Mouse (Mus musculus) erythroid progenitor cell, adult 5-6 weeks (primary cell): ENCODE results near the gene Kremen2. TPM values are rescaled to one million over a fixed set of nuclear protein-coding genes. Genes with fewer than 3 reads are reported as not detected.
"Not testable (repeated sequence)": the region's sequence is repeated elsewhere in the genome, so short reads cannot be mapped to it uniquely, and the experiment has no call there.

Experiments used
- ATAC-seq: replicated peaks from 2 replicates; pipeline ENCODE4 v1.8.0; 2016; ENCODE audit warnings: moderate number of reproducible peaks, mild to moderate bottlenecking, moderate TSS enrichment, inconsistent platforms; ENCODE audit not compliant: poor library complexity, low FRiP score, severe bottlenecking
- total RNA-seq, 2 experiments: library from RNA; stranded (forward) in 1 of 2; stranded (reverse) in 1 of 2; fragments of 150-400 nt in 1 of 2; fragments of 186-747, 209-891 nt in 1 of 2; gene quantifications; 2 replicates each; pipeline versions ENCODE4 v1.2.3 to v1.2.4; 2015 to 2017; ENCODE audit warnings: low replicate concordance in 2 of 2

Kremen2 gene
- total RNA-seq (2015; ENCODE audit: low replicate concordance) (not detected in 2 replicates), total RNA-seq (2017; ENCODE audit: low replicate concordance) (not detected in 2 replicates)

DNA sequence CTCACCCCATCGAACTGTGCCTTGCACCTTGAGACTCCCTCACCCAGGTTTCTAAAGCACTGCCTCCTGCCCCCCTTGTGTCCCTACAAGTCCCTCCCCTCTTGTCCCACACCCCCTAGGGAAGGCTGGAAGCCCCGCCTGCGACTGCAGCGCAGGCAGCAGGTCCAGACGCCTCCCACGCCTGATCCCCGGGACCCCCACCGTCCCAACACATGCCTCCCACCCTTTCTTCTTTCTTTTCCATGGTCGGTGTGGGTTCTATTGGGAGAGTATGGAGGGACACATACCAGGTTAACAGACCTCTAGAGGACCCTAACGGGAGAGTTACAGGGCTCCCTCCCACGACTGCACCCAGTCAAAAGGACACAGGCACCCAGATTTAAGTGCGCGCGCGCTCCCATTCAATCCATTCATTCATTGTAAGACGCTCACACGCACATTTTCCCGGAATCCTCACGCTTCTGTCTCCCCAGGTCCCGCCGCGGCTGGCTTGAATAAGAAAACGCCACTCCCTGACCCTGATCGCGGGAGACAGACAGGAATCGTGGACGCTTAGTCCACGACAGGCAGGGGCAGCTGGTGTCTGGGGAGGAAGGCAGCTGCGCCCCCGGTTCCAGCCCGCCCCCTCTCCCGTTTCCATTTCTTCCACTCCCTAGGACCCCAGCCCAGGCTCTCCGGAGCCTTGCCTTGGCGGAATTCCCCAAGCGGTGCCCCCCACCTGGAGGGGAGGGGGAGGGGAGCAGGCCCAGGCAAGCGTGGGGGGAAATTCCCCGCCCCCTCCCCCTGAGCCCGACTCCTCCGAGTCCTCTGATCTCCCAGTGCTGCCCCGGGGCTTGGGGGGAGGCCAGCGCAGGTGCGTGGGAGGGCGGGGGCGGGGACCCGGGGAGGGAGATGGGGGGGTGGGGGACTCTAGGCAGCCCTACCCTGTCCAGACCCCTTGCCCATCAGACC lies at the start of gene Kremen2:
Kremen2 (minus strand) TSS at position 533 of the 951 bp plus-strand sequence.
- no peak for ATAC-seq

DNA sequence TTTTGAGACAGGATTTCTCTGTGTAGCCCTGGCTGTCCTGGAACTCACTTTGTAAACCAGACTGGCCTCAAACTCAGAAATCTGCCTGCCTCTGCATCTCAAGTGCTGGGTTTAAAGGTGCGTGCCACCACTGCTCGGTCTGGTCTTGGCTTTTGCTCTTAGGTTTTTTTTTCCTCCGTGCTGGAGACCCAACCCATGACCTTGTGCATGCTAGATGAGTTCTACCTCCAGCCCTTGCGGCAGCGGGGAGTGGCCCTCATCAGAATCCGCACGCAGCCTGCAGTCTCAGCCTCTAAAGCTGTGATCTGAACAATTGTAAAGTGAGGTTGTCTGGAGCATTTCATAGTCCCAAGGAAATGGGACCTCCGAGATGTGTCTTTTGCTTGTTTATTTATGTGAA lies 49.7 kb upstream of the Kremen2 start:
- no peak for ATAC-seq

DNA sequence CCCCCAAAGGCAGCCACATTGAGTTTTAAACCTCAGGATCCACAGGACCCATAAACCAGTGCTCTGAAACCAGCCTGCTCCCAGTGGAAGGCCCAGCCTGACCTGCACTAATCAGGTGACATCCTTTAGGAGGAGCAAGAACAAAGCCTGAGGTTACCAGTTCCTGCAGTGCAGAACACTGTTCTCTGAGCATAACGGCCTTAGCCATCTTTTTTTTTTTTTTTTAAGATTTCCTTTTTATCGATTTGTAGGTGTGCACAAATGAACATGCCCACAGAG lies 45.4 kb upstream of the Kremen2 start:
- 0 out of 2 replicates have a peak, but pooled peaks have one; percentile 4 for ATAC-seq

DNA sequence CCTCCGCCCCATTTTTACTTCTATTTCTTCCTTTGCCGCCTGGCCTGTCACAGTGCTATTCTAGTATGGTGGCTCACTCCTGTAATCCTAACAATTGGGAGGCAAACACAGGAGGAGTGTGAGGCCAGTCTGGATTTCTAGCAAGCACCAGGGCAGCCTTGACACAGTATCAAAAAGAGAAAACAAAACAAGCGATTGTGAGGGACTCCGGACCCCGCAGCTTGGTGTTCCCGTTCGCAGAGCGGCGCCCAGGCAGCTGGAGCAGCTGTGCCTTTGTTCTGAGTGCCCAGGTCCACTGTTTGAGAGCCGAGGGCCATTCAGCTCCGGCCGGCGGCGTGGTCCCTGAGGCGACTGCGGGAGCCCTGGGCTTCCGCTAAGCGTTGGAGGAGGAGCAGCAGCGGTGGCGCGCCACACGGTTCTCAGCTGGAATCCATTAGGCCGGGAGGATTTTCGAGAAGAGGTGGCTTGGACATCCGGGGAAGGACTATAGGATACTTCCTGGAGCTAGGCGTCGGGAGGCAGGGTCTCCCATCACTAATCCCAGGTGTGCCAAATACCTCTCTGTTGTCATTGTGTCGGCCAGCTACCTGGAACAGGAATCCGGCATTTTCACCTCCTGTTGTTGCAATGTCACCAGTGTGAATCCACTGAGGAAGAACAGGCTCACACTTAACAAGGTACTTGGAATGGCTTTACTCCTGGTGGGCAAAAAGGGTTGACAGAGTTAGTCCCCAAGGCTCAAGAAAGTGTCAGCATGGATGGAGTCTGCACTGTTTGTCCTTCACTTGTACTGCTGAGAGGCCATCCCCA lies 44.8 kb upstream of the Kremen2 start, which contains the start of gene Srrm2:
Srrm2 (plus strand) TSS at position 264 of the 810 bp plus-strand sequence.
- ATAC-seq: peak; percentile 80

DNA sequence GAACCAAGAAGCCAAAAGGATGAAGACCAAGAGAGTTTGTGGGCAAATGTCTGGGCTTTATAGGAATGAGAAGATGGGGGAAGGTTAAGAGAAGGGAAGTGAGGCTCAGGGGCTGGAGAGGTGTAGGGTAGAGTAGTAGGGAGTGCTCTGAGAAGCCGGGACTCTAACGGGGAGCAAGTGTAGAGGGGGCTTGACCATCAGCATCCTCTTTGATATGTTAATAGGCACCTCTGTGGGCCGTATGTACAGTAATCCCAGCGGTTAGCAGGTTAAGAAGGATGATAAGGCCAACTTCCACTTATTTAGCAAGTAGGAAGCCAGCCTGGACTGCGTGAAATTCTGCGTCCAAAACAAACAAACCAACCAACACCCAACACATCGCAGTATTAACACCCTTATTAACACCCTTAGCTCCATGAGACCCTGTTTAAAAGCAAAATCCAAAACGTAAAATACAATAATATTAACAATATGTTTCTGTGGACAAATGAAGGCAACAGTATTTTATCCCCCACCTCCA lies 44.2 kb upstream of the Kremen2 start:
- peak; percentile 37 for ATAC-seq

DNA sequence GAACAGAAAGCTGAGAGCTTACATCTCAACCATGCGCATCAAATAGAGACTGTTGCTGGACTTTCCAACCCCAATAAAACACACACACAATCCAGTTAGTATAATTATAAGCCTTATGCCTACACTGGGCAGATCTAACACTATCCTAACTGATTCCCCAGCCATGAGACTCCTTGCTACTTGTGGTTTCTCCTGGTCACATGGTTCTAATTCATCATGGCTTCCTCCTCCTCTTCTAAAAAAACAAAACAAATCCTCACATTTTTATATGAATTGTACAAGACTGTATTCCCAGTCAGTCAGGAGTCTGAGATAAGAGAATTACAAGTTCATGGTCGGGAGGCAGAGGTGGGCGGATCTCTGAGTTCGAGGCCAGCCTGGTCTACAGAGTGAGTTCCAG lies 43.3 kb upstream of the Kremen2 start:
- no peak for ATAC-seq

DNA sequence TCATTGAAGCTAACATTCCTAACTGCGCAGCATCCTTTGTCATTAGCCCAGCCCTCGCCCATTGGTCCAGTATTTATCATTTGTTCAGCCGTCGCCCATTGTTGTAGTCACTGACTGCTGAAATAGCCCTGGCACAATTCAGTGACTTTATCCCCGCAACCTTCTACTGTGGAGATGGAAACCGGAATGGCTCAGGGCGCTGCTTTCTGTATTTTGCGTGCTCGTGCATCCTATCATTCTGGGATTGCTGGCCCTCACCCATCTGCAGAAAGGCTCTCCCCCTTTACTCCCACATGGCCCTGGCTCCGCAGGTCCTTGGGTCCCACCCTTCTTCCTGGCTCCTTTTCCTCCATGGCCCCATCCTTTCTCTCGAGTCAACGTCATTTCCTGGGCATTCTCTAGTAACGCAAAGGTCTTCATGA lies 40.9 kb upstream of the Kremen2 start:
- ATAC-seq: no peak

DNA sequence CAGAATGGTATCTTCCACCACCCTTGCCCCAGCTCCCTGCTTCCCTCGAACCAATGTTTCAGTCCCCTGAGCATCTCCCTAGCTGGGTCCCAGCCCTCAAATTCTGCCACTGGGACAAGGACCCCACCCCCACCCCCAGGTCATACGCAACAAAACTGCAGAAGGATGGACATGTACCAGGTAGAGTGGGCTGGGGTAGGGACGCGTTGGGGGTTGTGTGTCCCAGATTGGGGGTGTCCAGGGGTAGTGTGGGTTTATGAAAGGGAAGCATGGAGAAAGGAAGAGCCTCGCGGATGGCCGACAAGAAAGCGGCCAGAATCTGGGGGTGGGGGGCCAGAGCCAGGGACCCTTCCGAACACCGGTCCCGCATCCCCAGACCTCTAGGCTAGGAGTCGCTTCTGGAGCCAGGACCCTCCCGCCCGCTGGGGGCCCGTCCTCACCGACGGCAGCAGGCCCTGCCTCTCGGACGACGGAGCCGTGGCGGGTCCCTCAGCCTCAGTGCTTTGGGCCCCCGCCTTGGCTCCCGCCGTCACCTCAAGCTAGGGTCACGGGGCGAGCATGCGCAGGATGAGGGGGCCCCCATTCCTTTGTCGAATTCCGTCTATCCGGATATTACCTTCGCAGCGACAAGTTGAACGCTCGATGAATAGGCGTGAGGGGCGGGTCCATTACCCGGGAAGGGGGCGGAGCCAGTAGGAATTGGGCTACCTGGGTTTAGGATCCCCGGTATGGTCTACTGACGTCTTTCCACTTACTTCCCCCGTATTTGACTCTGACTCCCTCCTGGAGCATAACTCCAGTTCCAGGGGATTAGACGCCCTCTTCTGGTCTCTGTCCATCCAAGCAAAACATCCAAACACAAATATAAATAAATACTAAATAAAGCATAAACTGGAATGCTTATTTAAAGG lies 40.2 kb upstream of the Kremen2 start, which contains the start of gene Flywch2:
Flywch2 (minus strand) TSS at position 521 of the 911 bp plus-strand sequence.
- peak; percentile 72 for ATAC-seq

DNA sequence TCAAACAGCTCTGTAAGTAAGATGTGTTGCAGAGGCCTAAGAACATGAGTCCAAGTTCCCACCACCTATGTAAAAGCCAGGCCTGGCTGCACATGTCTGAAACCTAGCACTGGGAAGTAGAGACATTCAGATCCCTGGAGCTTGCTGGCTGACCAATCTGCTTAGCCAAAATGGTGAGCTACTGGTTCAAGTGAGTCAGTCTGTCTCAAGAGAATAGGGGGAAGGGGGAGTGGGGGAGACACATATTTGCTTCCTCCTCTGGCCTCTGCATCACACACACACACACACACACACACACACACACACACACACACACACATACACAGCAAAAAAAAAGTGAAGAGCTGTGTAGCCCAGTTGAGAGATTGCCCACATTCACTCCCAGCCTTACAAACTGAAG lies 37.7 kb upstream of the Kremen2 start:
- ATAC-seq: no peak

DNA sequence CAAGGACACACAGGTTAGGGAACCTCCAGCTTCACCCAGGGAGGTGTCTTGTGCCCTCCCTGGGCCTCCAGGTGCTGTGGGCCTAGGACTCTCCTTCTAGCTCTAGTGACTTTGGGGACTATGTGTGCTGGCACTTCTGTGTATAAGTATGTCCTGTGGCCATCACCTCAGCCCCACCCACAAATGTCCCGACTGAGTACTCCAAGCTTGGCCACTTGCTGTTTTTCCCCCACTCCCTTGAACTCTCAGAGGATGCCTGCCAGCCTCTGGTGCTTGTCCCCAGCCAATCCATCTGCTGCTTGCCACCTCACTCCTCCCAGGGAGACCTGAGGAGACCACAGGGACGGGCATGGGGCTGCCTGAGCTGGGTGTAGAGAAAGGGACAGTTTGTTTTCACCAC lies 32.8 kb upstream of the Kremen2 start:
- ATAC-seq: no peak

DNA sequence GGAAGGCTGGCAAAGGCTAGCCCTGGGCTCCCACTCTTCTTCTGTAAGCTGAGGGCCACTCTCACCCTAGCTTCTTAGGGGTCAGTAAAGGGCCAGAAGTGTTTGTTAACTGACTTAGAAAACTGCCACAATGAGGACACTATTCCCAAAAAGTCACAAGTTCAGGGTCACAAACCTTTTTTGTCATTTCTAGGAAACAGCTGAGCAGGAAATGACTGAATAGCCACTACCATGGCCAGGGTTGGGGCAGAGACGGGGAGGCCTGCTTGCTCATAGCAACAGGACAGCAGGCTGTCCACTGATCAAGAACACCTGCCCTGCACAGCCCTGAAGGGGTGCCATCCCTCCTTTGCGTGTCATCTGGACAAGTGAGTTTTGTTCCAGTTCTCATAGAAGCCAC lies 31.5 kb upstream of the Kremen2 start:
- no peak for ATAC-seq

DNA sequence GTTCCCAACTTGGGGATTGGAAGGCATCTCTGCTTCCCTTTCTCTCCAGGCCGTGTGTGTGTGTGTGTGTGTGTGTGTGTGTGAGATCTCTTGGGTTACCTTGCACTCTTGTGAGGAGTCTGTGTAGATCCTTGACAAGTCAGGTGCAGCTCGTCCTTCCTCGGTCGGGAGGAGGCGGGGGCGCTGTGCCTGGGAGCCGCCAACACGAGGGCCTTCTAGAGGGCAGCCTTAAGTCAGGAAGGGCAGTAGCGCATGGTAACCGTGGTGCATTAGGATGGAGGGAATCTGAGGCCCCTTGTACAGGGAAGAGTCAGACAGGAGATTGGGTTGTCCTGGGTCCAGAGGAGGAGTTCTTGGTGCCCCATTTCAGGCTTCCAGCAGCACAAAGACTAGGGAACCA lies 30.6 kb upstream of the Kremen2 start:
- ATAC-seq: no peak

DNA sequence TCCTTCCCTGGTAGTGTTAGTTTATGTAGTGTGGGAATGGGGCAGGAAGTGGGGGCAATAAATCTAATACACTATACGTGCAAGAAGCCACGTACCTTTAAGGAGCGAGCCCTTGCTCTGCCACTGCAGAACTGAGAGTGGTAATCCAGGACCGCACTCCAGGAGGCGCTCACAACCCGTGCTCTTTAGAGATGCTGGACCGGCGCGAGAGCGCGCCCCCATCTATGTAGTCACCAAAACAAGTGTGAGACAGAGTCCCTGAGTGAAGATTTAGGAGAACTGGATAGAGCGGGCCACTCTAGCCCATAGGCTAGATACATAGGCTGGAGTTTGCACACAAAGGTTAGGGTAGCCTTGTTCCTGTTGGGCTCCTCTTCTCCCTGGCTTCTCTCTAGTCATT lies 28.5 kb upstream of the Kremen2 start:
- 0 out of 2 replicates have a peak, but pooled peaks have one; percentile 37 for ATAC-seq

DNA sequence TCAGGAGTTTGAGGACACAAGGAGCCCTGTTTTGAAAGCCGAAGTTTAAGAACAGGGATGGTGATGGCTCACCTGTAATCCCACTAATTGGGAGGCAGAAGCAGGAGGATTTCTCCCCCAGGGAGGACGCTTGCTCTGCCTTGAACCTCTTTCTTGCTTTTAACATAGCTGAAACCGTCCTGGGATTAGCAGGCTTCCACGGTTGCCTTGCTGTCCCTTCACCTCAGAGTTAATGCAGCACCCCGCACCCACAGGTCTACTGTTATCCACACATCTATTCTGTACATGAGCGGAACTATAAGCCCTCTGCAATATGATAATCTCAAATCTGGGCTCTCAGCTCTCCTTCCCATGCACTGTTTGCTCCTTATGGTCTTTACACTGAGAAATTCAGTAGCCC lies 28.0 kb upstream of the Kremen2 start:
- ATAC-seq: no peak

DNA sequence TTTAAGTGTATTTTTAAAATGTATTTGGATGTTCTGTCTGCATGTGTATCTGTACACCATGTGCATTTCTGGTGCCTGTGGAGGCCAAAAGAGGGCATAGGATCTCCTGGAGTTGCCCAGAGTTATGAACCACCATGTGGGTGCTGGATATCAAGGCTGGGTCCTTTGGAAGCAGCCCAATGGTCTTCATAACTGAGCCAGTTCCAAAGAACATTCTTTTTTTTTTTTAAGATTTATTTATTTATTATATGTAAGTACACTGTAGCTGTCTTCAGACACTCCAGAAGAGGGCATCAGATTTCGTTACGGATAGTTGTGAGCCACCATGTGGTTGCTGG lies 26.6 kb upstream of the Kremen2 start:
- ATAC-seq: not testable (repeated sequence)

DNA sequence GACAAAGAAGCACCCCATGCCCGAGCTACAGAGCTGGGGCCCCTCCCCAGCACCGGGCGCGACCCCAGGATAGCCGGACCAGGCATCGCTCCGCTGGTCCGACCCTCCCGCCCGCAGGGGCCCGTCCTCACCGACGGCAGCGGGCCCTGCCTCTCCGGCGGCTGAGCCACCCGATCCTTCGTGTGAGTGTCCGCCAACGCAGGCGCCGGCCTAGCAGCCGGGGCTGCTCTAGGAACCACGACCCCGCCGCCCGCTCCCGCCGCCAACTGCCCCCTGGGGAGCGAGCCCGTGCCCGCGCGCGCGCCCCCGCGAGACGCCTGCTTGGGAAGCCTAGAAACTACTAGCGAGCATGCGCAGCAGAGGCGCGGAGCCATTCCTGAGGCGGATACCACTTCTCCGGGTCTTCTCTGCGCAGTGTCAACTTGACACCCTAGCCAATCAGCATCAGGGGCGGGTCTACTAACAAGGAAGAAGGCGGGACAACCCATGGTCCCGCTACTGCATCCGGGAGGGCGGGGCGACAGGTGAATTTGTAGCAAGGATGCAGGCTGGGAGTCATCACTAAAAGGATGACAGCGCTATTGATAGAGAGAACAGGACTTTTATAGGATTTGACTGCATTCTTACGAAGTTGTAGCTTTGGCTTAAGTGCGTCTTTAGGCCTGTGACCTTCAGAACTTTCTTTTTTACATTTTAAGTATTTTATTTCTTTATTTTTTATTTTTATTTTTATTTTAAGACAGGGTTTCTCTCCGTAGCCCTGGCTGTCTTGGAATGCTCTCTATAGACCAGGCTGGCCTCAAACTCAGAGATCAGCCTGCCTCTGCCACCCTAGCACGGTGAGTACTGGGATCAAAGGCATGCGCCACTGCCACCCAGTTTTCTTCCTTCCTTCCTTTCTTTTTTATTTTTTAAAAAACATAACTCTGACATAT lies 25.9 kb upstream of the Kremen2 start, which contains the start of gene Flywch1:
Flywch1 (minus strand) TSS at position 319 of the 935 bp plus-strand sequence.
- ATAC-seq: peak; percentile 99

DNA sequence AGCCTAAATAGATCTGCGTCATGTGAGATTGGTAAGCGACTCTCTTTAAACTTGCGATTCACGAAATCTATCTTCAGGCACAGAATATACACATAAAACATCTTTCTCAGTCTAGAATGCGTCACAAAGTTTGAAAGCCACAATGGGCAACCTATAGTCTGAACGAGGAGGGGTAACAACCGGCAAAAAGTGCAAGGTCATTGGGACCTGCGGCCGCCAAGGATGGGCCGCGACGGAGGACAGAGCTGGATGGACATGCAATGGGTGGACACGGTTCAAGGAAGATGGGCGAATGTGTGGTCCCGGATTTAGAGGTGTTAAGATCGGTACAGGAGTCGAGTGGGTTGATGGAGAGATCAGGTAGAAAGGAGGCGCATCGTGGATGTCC lies 25.3 kb upstream of the Kremen2 start:
- peak; percentile 54 for ATAC-seq

DNA sequence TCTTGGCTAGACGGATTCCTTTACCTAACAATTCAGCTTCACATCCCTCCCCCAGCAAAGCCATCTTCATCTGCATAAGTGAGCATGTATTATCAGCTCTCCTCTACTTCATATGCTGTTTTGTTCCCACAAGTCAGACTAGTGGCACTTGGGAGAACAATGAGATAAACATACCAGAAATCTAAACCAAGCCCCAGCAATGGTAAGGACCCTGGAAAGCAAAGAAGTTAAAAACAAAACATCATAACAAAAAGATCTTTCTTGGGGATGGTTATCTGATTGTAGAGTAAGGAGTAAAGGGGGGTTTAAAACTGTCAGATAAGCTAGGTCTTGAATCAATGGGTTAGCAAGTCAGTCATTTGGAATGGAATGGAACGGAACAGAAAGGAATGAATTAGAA lies 24.9 kb upstream of the Kremen2 start:
- no peak for ATAC-seq
